Mouse (Mus musculus) thymus, adult 2 months (tissue): Measurements from ENCODE around the gene Hpd. TPM values are rescaled to one million over a fixed set of nuclear protein-coding genes. Genes with fewer than 3 reads are reported as not detected.

Source experiments
- DNase-seq: peaks from one replicate; pipeline ENCODE4 v3.0.0; 2021
- H3K27ac ChIP-seq: fragments of 200-500 bp; 2 replicates; pipeline ENCODE4 v1.5.1; 2012; ENCODE audit warnings: low read length, control low read depth; ENCODE audit not compliant: control insufficient read depth, insufficient read depth
- H3K27me3 ChIP-seq: fragments of 200-500 bp; 2 replicates; pipeline ENCODE4 v1.6.1; 2012; ENCODE audit warnings: mild to moderate bottlenecking, low read length, moderate library complexity, mixed read lengths; ENCODE audit not compliant: control insufficient read depth, insufficient read depth
- H3K36me3 ChIP-seq: fragments of 200-500 bp; 2 replicates; pipeline ENCODE4 v1.6.1; 2012; ENCODE audit warnings: mild to moderate bottlenecking, low read length, moderate library complexity; ENCODE audit not compliant: control insufficient read depth, insufficient read depth
- H3K4me1 ChIP-seq: fragments of 200-500 bp; replicated peaks from 2 replicates; pipeline ENCODE4 v1.6.1; 2012; ENCODE audit warnings: low read length; ENCODE audit not compliant: control insufficient read depth, insufficient read depth
- H3K4me3 ChIP-seq: fragments of 200-500 bp; 2 replicates; pipeline ENCODE4 v1.5.1; 2012; ENCODE audit warnings: mild to moderate bottlenecking, low read length, control low read depth, moderate library complexity; ENCODE audit not compliant: control insufficient read depth, insufficient read depth
- CTCF ChIP-seq: fragments of 200-500 bp; IDR thresholded peaks from 2 replicates; pipeline ENCODE4 v1.5.1; 2012; ENCODE audit warnings: mild to moderate bottlenecking, control low read depth, low read length, moderate library complexity, borderline replicate concordance; ENCODE audit not compliant: control insufficient read depth, poor library complexity, insufficient read depth; ENCODE audit errors: extremely low read depth
- POLR2A ChIP-seq: fragments of 200-500 bp; IDR thresholded peaks from 2 replicates; pipeline ENCODE4 v1.6.1; 2012; ENCODE audit warnings: mild to moderate bottlenecking, low read length, control low read depth, moderate library complexity; ENCODE audit not compliant: control insufficient read depth, poor library complexity, insufficient read depth; ENCODE audit errors: extremely low read depth
- WGBS: fragments of 180-500 bp; shearing (Covaris S2); methylation state at CpG from one replicate; pipeline ENCODE4 v1.1.7; 2018; 5-methylcytosine and 5-hydroxymethylcytosine counted together
- polyA plus RNA-seq: library from polyadenylated mRNA; depleted of rRNA; stranded (reverse); fragments of >200 nt; gene quantifications from 2 replicates; pipeline ENCODE4 v1.2.3, GENCODE M21; 2012

Gene Hpd
- polyA plus RNA-seq, 1 experiment = 1.5 TPM

GRCm38 (mm10) chr5:123198523-123198922 lies 16.0 kb upstream of the Hpd start:
- H3K27ac ChIP-seq = no peak overlapping the region
- no peaks in the 10 kb centered on the region for H3K4me1 ChIP-seq
- TF ChIP-seq POLR2A = no peak
- TF ChIP-seq CTCF = no peak
- no peak for DNase-seq
- no peak overlapping the region for H3K4me3 ChIP-seq
- no peaks in the 10 kb centered on the region for H3K36me3 ChIP-seq
- H3K27me3 ChIP-seq = no peaks in the 10 kb centered on the region
- WGBS = 93% methylated on average over 4 of the region's 4 CpGs

GRCm38 (mm10) chr5:123196746-123197145 lies 14.2 kb upstream of the Hpd start:
- WGBS = 91% methylated on average over 4 of the region's 4 CpGs
- no peak for TF ChIP-seq POLR2A
- no peak for TF ChIP-seq CTCF
- no peaks in the 10 kb centered on the region for H3K4me1 ChIP-seq
- H3K27me3 ChIP-seq = no peaks in the 10 kb centered on the region
- no peak overlapping the region for H3K27ac ChIP-seq
- no peak for DNase-seq
- no peak overlapping the region for H3K4me3 ChIP-seq
- H3K36me3 ChIP-seq = no peaks in the 10 kb centered on the region

GRCm38 (mm10) chr5:123195500-123196000 lies 13.0 kb upstream of the Hpd start:
- Histone ChIP-seq H3K4me1 (no peaks in the 10 kb centered on the region), H3K27me3 (no peaks in the 10 kb centered on the region), H3K27ac (no peak overlapping the region), H3K36me3 (no peaks in the 10 kb centered on the region), H3K4me3 (no peak overlapping the region)
- no peak for DNase-seq
- 93% methylated on average over 16 of the region's 16 CpGs for WGBS
- no peak for TF ChIP-seq CTCF
- TF ChIP-seq POLR2A = no peak

GRCm38 (mm10) chr5:123194856-123195255 lies 12.3 kb upstream of the Hpd start:
- Histone ChIP-seq H3K4me1 (no peaks in the 10 kb centered on the region), H3K27ac (no peak overlapping the region), H3K4me3 (no peak overlapping the region), H3K36me3 (no peaks in the 10 kb centered on the region), H3K27me3 (no peaks in the 10 kb centered on the region)
- 89% methylated on average over 6 of the region's 6 CpGs for WGBS
- no peak for DNase-seq
- TF ChIP-seq POLR2A = no peak
- no peak for TF ChIP-seq CTCF

GRCm38 (mm10) chr5:123193436-123193835 lies 10.9 kb upstream of the Hpd start:
- Histone ChIP-seq H3K4me3 (no peak overlapping the region), H3K36me3 (no peaks in the 10 kb centered on the region), H3K27ac (no peak overlapping the region), H3K27me3 (no peaks in the 10 kb centered on the region), H3K4me1 (no peaks in the 10 kb centered on the region)
- no peak for TF ChIP-seq CTCF
- TF ChIP-seq POLR2A = no peak
- 88% methylated on average over 5 of the region's 5 CpGs for WGBS
- DNase-seq = no peak

GRCm38 (mm10) chr5:123192606-123193150 lies 10.2 kb upstream of the Hpd start:
- no peak for DNase-seq
- TF ChIP-seq CTCF (no peak), POLR2A (no peak)
- Histone ChIP-seq H3K4me1 (no peaks in the 10 kb centered on the region), H3K36me3 (no peaks in the 10 kb centered on the region), H3K4me3 (no peak overlapping the region), H3K27ac (no peak overlapping the region), H3K27me3 (no peaks in the 10 kb centered on the region)
- WGBS = 60% methylated on average over 9 of the region's 9 CpGs

GRCm38 (mm10) chr5:123191427-123191826 lies 8.9 kb upstream of the Hpd start:
- TF ChIP-seq POLR2A = no peak
- no peak overlapping the region for H3K4me3 ChIP-seq
- 56% methylated on average over 6 of the region's 6 CpGs for WGBS
- no peaks in the 10 kb centered on the region for H3K4me1 ChIP-seq
- no peaks in the 10 kb centered on the region for H3K27me3 ChIP-seq
- H3K27ac ChIP-seq = no peak overlapping the region
- DNase-seq = no peak
- no peaks in the 10 kb centered on the region for H3K36me3 ChIP-seq
